Mouse (Mus musculus) brain, embryonic 14.5 days (tissue): ENCODE results near the gene Ascc1.

Source experiments
- CTCF ChIP-seq: fragments of 200-500 bp; IDR thresholded peaks from 2 replicates; pipeline ENCODE4 v1.5.1; 2012; ENCODE audit warnings: inconsistent platforms, mild to moderate bottlenecking, moderate library complexity, borderline replicate concordance; ENCODE audit not compliant: insufficient read depth, insufficient read length; ENCODE audit errors: extremely low read depth
- POLR2A ChIP-seq: fragments of 200-500 bp; IDR thresholded peaks from 2 replicates; pipeline ENCODE4 v1.6.1; 2012; ENCODE audit warnings: mild to moderate bottlenecking, inconsistent platforms, borderline replicate concordance; ENCODE audit not compliant: poor library complexity, insufficient read depth, insufficient read length, severe bottlenecking; ENCODE audit errors: extremely low read depth

GRCm38 (mm10) chr10:60080982-60081825 lies 78.6 kb downstream of the Ascc1 start:
- no peak for TF ChIP-seq CTCF
- TF ChIP-seq POLR2A, result no peak
